Mouse (Mus musculus) ES-E14 (cell line): ENCODE results near the gene Acvr1b. TPM values are rescaled to one million over a fixed set of nuclear protein-coding genes. Genes with fewer than 3 reads are reported as not detected.

Source experiments
- DNase-seq: peaks from one replicate; pipeline ENCODE4 v3.0.0-alpha.2; 2013; ENCODE audit warnings: low read depth, low spot score
- H3K27ac ChIP-seq: 2 replicates; pipeline ENCODE4 v1.5.1; 2012; ENCODE audit warnings: low read depth, mild to moderate bottlenecking, low read length, moderate library complexity, mixed read lengths; ENCODE audit not compliant: poor library complexity, insufficient read depth, severe bottlenecking
- H3K36me3 ChIP-seq: 2 replicates; pipeline ENCODE4 v1.6.1; 2012; ENCODE audit warnings: mild to moderate bottlenecking, low read length, moderate library complexity, mixed read lengths; ENCODE audit not compliant: control insufficient read depth, poor library complexity, insufficient read depth, severe bottlenecking
- H3K4me1 ChIP-seq, 2 experiments: fragments of 150-350 bp in 1 of 2; sonication (generic) in 1 of 2; 2 replicates each; pipeline ENCODE4 v1.6.1; 2012; ENCODE audit warnings: low read length in 2 of 2, mild to moderate bottlenecking in 1 of 2, mixed read lengths in 1 of 2; ENCODE audit not compliant: control insufficient read depth in 2 of 2, insufficient read depth in 2 of 2, poor library complexity in 1 of 2
- H3K4me3 ChIP-seq, 2 experiments: fragments of 150-350 bp in 1 of 2; sonication (generic) in 1 of 2; 2 replicates each; pipeline ENCODE4 v1.5.1; 2012; ENCODE audit warnings: low read length in 2 of 2, low read depth in 1 of 2, mild to moderate bottlenecking in 1 of 2, mixed read lengths in 1 of 2; ENCODE audit not compliant: insufficient read depth in 1 of 2, poor library complexity in 1 of 2, severe bottlenecking in 1 of 2
- H3K9ac ChIP-seq: 2 replicates; pipeline ENCODE4 v1.6.1; 2012; ENCODE audit warnings: low read depth, mild to moderate bottlenecking, low read length, mixed read lengths; ENCODE audit not compliant: poor library complexity, insufficient read depth, severe bottlenecking
- H3K9me3 ChIP-seq: fragments of 150-350 bp; sonication (generic); 2 replicates; pipeline ENCODE4 v1.6.1; 2012; ENCODE audit warnings: low read depth, mild to moderate bottlenecking, low read length; ENCODE audit not compliant: control insufficient read depth, insufficient read depth
- CHD2 ChIP-seq: IDR thresholded peaks from 2 replicates; pipeline ENCODE4 v1.6.1; 2014; ENCODE audit warnings: mild to moderate bottlenecking, low read depth, low read length, inconsistent platforms
- HCFC1 ChIP-seq: IDR thresholded peaks from 2 replicates; pipeline ENCODE4 v1.6.1; 2012; ENCODE audit warnings: low read length, inconsistent platforms, borderline replicate concordance; ENCODE audit not compliant: insufficient read depth
- MAFK ChIP-seq: IDR thresholded peaks from 2 replicates; pipeline ENCODE4 v1.6.1; 2014; ENCODE audit warnings: mild to moderate bottlenecking, low read depth, low read length, inconsistent platforms; ENCODE audit not compliant: insufficient read depth
- ZC3H11A ChIP-seq: IDR thresholded peaks from 2 replicates; pipeline ENCODE4 v1.6.1; 2012; ENCODE audit warnings: low read depth, mild to moderate bottlenecking, inconsistent platforms, low read length, borderline replicate concordance
- ZNF384 ChIP-seq: IDR thresholded peaks from 2 replicates; pipeline ENCODE4 v1.6.1; 2012; ENCODE audit warnings: low read depth, low read length, inconsistent platforms
- in situ Hi-C, 2 experiments: fragments of 600-800 bp; cut with MboI; formaldehyde crosslinking; loops; one replicate each; pipeline ENCODE4 v1.15.1; 2025; ENCODE audit warnings: low sequenced_read_pairs in 2 of 2, inconsistent platforms in 1 of 2; ENCODE audit not compliant: unreplicated experiment in 2 of 2
- total RNA-seq: library from RNA; depleted of rRNA; stranded (reverse); fragments of 300-350 nt; gene quantifications from 2 replicates; pipeline ENCODE4 v1.2.3, GENCODE M21; 2012

The Acvr1b gene
- total RNA-seq, 1 experiment, result 26.4 TPM

GRCm38 (mm10) chr15:101160591-101160990, 13.3 kb upstream of the Acvr1b start:
- H3K4me3 ChIP-seq, result no peak overlapping the region

GRCm38 (mm10) chr15:101161534-101161933, 12.3 kb upstream of the Acvr1b start:
- no peak overlapping the region for H3K4me3 ChIP-seq
- H3K9ac ChIP-seq, result no peak overlapping the region
- no peak for DNase-seq
- H3K27ac ChIP-seq, result no peak overlapping the region
- peaks cover 9 to 22% of the 10 kb centered on the region in 2 experiments; a peak in 3 of 4 replicates for H3K4me1 ChIP-seq
- no peaks in the 10 kb centered on the region for H3K9me3 ChIP-seq
- TF ChIP-seq CHD2, result no peak
- no peak for TF ChIP-seq ZNF384
- TF ChIP-seq MAFK, result no peak
- no peak for TF ChIP-seq ZC3H11A
- no peak for TF ChIP-seq HCFC1
- in situ Hi-C loops, result no loop called here
- H3K36me3 ChIP-seq, result no peaks in the 10 kb centered on the region

More at GRCm38 (mm10) chr15:101160591-101160990, 13.3 kb upstream of the Acvr1b start:
- H3K27ac ChIP-seq, result no peak overlapping the region
- no peak for DNase-seq
- no peak for TF ChIP-seq ZC3H11A
- no peak for TF ChIP-seq CHD2
- no peak for TF ChIP-seq HCFC1
- TF ChIP-seq ZNF384, result no peak
- TF ChIP-seq MAFK, result no peak
- no peaks in the 10 kb centered on the region for H3K9me3 ChIP-seq
- H3K4me1 ChIP-seq, result peaks cover 9 to 19% of the 10 kb centered on the region in 2 experiments; a peak in 3 of 4 replicates
- no peak overlapping the region for H3K9ac ChIP-seq
- in situ Hi-C loops, result no loop called here
- no peaks in the 10 kb centered on the region for H3K36me3 ChIP-seq

- in situ Hi-C loops, result no loop called here
- no peak overlapping the region for H3K27ac ChIP-seq
Measured at GRCm38 (mm10) chr15:101163056-101163458, 10.8 kb upstream of the Acvr1b start.

GRCm38 (mm10) chr15:101163854-101164253, 10.0 kb upstream of the Acvr1b start:
- Histone ChIP-seq H3K9me3 (no peaks in the 10 kb centered on the region), H3K27ac (peak overlapping the region; percentile 70), H3K9ac (peak overlapping the region; percentile 20; the same call in 1 of the 2 replicates), H3K36me3 (no peaks in the 10 kb centered on the region), H3K4me3 (peak overlapping the region; percentile 33 to 48; a peak in 3 of 4 replicates), H3K4me1 (peaks cover 9 to 22% of the 10 kb centered on the region in 2 experiments; a peak in 3 of 4 replicates)
- no peak for DNase-seq
- in situ Hi-C loops, result no loop called here
- no peak for TF ChIP-seq CHD2
- TF ChIP-seq ZNF384, result no peak
- no peak for TF ChIP-seq HCFC1
- TF ChIP-seq ZC3H11A, result no peak
- TF ChIP-seq MAFK, result no peak

More at GRCm38 (mm10) chr15:101163056-101163458, 10.8 kb upstream of the Acvr1b start:
- Histone ChIP-seq H3K4me3 (no peak overlapping the region), H3K4me1 (peaks cover 9 to 22% of the 10 kb centered on the region in 2 experiments; a peak in 3 of 4 replicates), H3K36me3 (no peaks in the 10 kb centered on the region), H3K9ac (no peak overlapping the region; the same call in 1 of the 2 replicates), H3K9me3 (no peaks in the 10 kb centered on the region)
- TF ChIP-seq MAFK (no peak), ZNF384 (no peak)
- DNase-seq, result no peak
